Mouse (Mus musculus): ENCODE measurements around the gene Fam193b. TPM values are rescaled to one million over a fixed set of nuclear protein-coding genes. Genes with fewer than 3 reads are reported as not detected.

Fam193b gene
- polyA plus RNA-seq, 1 experiment from 2014 or later, result 51.0 TPM

Small RNA genes lying within 50 kb of the gene (microRNA-seq; reads per million reads assigned to microRNA genes)
- gene Mir6945, result 1.0 reads per million

Other genes with a start within 250 kb of the Fam193b start
- 89.7 and 90.6 TPM in 2 replicates for gene Rab24, start 249.2 kb downstream of the Fam193b start, polyA plus RNA-seq (2014; fragmentation: Nextera tagmentation; extraction: Ambion mirVana)
- 29.5 and 31.6 TPM in 2 replicates for gene Mxd3, start 241.3 kb downstream of the Fam193b start, polyA plus RNA-seq (2014; fragmentation: Nextera tagmentation; extraction: Ambion mirVana)
- gene Lman2, start 208.3 kb downstream of the Fam193b start, polyA plus RNA-seq (2014; fragmentation: Nextera tagmentation; extraction: Ambion mirVana), result 82.1 and 94.8 TPM in 2 replicates
- gene Rgs14, start 201.4 kb downstream of the Fam193b start, polyA plus RNA-seq (2014; fragmentation: Nextera tagmentation; extraction: Ambion mirVana), result 0.59 and 0.97 TPM in 2 replicates
- 0.13 TPM in 1 of 2 replicates, not detected in the other for gene Slc34a1, start 172.9 kb downstream of the Fam193b start, polyA plus RNA-seq (2014; fragmentation: Nextera tagmentation; extraction: Ambion mirVana)
- not detected in 2 replicates for gene Pfn3, start 155.9 kb downstream of the Fam193b start, polyA plus RNA-seq (2014; fragmentation: Nextera tagmentation; extraction: Ambion mirVana)
- not detected in 2 replicates for gene F12, start 144.3 kb downstream of the Fam193b start, polyA plus RNA-seq (2014; fragmentation: Nextera tagmentation; extraction: Ambion mirVana)
- 58.1 and 59.6 TPM in 2 replicates for gene Grk6, start 126.0 kb downstream of the Fam193b start, polyA plus RNA-seq (2014; fragmentation: Nextera tagmentation; extraction: Ambion mirVana)
- gene Prr7, start 106.9 kb downstream of the Fam193b start, polyA plus RNA-seq (2014; fragmentation: Nextera tagmentation; extraction: Ambion mirVana), result 2.2 and 2.6 TPM in 2 replicates
- 362 and 372 TPM in 2 replicates for gene Dbn1, start 83.0 kb downstream of the Fam193b start, polyA plus RNA-seq (2014; fragmentation: Nextera tagmentation; extraction: Ambion mirVana)
- gene Pdlim7, start 57.4 kb downstream of the Fam193b start, polyA plus RNA-seq (2014; fragmentation: Nextera tagmentation; extraction: Ambion mirVana), result 165 and 172 TPM in 2 replicates
- 2.6 and 2.7 TPM in 2 replicates for gene Dok3, start 41.8 kb downstream of the Fam193b start, polyA plus RNA-seq (2014; fragmentation: Nextera tagmentation; extraction: Ambion mirVana)
- gene Ddx41, start 34.5 kb downstream of the Fam193b start, polyA plus RNA-seq (2014; fragmentation: Nextera tagmentation; extraction: Ambion mirVana), result 74.5 and 76.3 TPM in 2 replicates
- gene Tmed9, start 2.6 kb upstream of the Fam193b start, polyA plus RNA-seq (2014; fragmentation: Nextera tagmentation; extraction: Ambion mirVana), result 51.6 and 59.0 TPM in 2 replicates
- 21.7 and 22.0 TPM in 2 replicates for gene B4galt7, start 28.8 kb upstream of the Fam193b start, polyA plus RNA-seq (2014; fragmentation: Nextera tagmentation; extraction: Ambion mirVana)
- 68.0 and 69.2 TPM in 2 replicates for gene Caml, start 51.9 kb upstream of the Fam193b start, polyA plus RNA-seq (2014; fragmentation: Nextera tagmentation; extraction: Ambion mirVana)
- gene Ddx46, start 63.9 kb upstream of the Fam193b start, polyA plus RNA-seq (2014; fragmentation: Nextera tagmentation; extraction: Ambion mirVana), result 52.9 and 53.4 TPM in 2 replicates
- 73.8 and 77.8 TPM in 2 replicates for gene B230219D22Rik, start 122.0 kb upstream of the Fam193b start, polyA plus RNA-seq (2014; fragmentation: Nextera tagmentation; extraction: Ambion mirVana)
- gene Txndc15, start 143.5 kb upstream of the Fam193b start, polyA plus RNA-seq (2014; fragmentation: Nextera tagmentation; extraction: Ambion mirVana), result 98.0 and 104 TPM in 2 replicates
- gene Pcbd2, start 156.2 kb upstream of the Fam193b start, polyA plus RNA-seq (2014; fragmentation: Nextera tagmentation; extraction: Ambion mirVana), result 25.6 and 28.6 TPM in 2 replicates
- not detected in 2 replicates for gene Catsper3, start 213.4 kb upstream of the Fam193b start, polyA plus RNA-seq (2014; fragmentation: Nextera tagmentation; extraction: Ambion mirVana)

All from neural tube, embryonic 11.5 days (tissue).